Mouse (Mus musculus): ENCODE results near the gene Fyb.

The Fyb gene

GRCm38 (mm10) chr15:6600314-6600713 lies 77.7 kb downstream of the Fyb start:
- no peak for DNase-seq (ENCODE audit: low spot score)

GRCm38 (mm10) chr15:6601330-6601729 lies 78.7 kb downstream of the Fyb start:
- DNase-seq (ENCODE audit: low spot score), result no peak

DNA sequence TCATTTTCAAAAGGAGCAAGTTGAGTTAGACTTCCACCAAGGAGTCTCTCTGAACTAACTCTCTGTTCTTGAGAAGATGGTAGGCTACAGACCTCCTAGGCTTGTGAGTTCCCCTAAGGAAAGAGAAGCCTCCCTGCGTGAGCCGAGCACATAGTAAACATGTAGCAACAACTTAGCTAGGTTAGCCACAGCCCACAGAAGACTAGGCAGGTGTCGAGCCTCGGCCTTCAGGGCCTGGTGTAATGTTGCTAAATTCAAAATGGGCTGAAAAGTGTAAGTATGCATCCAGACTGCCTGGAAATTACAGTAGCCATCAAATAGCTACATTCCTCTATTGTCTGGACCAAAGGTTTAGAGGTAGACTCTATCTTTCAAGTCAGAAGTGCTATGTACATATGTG lies 79.3 kb downstream of the Fyb start:
- DNase-seq (ENCODE audit: low spot score), result no peak

- no peak for DNase-seq (ENCODE audit: low spot score)
Measured at GRCm38 (mm10) chr15:6610703-6611102, 88.0 kb downstream of the Fyb start.

GRCm38 (mm10) chr15:6612835-6613234 lies 90.2 kb downstream of the Fyb start:
- DNase-seq (ENCODE audit: low spot score), result no peak

DNA sequence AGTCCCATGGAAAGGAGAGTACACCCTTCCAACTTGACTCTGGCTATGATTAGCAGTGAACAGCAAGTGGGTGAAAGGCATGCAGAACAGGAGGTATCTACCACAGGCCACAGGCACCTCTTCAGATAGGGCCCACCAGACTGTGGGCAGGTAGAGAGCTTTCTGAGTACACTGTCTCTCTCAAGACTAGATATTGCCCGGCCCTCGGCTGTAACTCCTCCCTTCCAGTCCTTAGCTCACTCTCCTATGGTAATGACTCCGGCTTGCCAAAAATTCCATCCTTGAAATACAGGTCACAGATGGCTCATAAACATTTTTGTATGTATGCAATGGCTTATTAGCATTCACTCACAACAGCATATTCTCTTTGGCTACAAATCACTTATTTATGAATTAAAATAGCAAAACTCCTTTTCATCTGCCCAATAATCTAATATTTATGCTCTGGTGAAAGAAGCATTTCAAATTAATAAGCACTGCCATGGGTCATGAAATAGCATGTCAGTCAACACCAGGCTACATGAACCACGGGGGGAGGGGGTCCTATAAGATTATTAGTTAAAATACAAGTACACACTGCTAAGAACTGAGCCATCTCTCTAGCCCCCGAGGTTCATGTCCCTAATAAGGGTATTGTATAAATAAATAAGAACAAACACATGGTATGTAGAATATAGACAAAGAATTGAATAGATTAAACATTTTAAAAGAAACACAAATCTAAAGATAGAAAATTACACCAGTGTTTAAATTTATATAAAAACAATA lies 93.9 kb downstream of the Fyb start:
- no peak for DNase-seq (ENCODE audit: low spot score)

DNA sequence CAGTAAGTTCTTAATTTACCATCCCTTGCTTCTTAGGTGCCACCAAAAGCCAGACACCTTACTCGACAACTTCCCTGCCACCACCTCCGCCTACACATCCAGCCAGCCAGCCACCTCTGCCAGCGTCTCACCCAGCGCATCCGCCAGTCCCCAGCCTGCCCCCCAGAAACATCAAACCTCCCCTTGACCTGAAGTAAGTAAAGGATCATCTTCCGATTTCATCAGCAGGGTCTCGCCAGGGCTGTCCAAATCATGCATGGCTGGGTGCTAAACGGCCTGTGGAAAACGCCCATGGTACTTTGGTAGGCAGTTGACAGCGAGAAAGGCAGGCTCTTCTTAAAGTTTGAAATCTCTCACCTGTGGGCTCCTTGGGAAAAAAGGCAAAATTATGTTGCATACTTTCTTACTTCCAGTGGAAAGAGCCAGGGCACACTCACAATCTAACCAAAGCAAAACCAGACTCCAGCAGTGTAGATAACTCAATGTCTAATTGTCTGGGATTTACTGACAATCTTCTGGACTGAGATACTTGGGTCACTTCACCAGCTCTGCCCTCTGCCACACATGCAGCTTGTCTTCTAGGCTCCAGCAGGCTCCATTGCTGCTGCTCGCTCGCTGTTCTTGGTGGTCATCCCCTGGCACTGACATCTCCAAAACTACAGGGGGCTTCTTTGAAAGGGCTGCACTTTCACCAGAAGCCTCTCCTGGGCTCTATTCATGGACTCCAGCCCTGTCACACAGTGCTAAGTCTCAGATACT lies 97.1 kb downstream of the Fyb start:
- no peak for DNase-seq (ENCODE audit: low spot score)

GRCm38 (mm10) chr15:6622512-6622911 lies 99.9 kb downstream of the Fyb start:
- DNase-seq (ENCODE audit: low spot score), result peak; percentile 70

GRCm38 (mm10) chr15:6623529-6624228 lies 101.0 kb downstream of the Fyb start:
- DNase-seq (ENCODE audit: low spot score), result no peak

DNA sequence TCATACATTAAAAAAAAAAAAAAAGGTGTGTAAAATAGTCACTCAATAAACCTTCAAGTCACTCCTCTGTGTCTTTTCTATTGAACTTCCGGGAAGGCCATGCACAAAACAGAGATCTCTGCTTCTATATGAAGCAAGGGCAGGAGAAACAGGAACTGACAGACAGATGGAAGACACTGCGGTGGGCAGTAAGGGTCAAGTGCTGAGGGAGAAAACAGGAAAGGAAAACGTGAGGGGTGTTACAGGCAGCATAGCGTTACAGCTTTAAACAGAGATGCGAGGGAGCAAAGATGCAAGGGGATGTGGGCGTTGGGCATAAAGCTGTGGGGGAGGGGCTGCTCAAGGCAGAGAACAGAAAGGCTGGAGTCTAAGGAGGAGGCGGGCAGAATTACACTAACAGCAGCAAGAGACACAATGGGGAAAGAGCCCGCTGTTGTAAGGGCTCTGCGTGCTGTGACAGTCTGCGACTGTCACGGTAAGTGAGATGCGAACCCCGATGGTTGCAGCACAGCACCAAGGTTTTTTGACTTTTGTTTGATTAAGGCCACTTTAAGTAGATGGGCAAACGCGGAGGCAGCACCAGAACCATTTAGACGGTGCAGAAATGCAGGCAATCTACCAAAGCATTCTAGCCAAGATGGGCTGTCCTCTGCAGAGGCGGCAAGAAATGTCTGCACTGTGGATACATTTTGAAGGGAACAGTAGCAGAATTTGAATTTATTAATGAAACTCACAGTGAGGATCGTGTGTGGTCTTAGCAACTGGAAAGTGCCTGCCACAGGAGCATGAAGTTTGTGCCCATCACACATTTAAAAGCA lies 101.9 kb downstream of the Fyb start:
- DNase-seq (ENCODE audit: low spot score), result no peak

DNA sequence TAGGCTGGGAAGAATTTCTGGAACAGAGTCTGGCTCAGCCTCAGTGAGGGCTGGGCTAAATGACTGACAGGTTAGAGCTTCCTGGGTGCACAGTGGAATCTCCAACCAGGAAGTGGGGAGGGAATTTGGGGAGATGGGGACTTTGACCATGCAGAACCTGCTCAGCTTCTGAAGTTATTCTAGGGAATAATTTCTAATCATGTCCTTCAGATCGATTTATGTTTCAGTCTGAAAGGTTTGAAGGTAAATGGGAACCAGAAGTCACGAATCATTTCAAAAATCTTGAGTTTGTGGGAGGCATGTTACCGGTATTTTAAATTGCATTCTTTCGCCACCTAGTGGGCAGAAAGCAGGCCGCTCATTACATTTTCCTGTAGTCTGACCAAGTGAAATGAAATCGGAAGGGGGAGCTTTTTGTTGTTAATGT lies 103.0 kb downstream of the Fyb start:
- DNase-seq (ENCODE audit: low spot score), result peak; percentile 44

DNA sequence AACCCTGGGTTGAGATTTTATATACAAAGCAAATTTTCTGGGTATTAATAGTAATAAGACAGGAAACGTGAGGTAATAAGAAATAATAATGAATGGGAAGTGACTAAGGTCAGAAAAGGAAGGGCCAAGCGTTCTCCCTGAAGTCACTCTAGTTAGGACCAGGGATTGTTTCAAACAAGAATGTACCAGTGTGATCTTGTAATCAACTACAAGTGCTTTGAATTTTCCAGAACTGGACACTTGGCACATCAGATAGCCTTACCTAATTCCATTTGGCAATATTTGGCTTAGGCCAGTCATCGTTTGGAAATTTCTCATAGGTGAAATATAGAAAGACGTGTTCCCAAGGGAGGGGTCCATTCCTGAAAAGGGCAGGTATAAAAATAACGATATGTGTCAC lies 103.5 kb downstream of the Fyb start:
- DNase-seq (ENCODE audit: low spot score), result no peak

DNA sequence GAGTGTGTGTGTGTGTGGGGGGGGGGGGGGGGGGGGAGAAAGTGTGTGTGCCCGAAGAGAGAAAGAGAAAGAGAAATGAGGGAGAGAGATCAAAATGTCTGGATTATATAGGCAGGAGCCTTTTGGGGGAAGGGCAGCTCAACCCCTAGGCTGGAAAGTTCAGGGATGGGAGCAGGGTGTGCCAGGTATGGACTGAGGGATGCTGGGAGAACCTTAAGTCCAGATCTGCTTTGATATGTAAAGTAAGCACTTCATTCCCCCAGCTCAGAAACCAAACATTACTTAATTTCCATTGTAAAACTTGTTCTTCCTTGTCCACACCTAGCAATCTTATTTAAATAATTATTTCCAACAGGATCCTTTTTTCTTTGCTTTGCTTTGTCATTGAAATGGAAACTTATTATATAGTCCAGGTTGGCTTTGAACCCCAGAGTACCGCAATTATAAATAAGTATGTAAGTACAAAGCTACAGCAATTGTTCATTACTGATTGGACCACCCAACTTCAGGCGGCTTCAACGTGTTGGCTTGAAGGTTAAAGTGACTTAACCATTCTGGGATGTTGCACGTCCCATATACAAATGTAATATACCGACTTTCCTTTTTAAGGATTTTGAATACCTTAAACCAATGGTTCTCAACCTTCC lies 105.9 kb downstream of the Fyb start:
- DNase-seq (ENCODE audit: low spot score), result no peak

DNA sequence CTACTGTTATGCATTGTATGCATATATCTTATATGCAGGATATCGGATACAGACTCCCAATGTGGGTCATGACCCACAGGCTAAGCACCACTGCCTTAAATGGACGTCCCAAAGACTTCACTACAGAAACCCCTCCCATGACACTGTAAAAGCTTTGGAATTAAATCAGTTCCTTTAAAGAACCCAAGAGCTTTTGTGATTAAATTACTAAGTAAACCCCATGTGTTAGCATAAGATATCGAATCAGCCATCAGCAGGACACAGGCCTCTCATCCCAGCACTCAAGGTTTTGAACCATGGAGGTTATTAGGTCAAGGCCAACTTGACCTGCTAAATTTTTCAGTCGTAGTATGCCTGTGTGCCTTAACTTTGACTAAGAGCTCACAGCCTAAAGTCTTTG lies 106.5 kb downstream of the Fyb start:
- no peak for DNase-seq (ENCODE audit: low spot score)

- no peak for DNase-seq (ENCODE audit: low spot score)
Measured at GRCm38 (mm10) chr15:6635405-6635804, 112.8 kb downstream of the Fyb start.

GRCm38 (mm10) chr15:6642223-6642622 lies 119.6 kb downstream of the Fyb start:
- DNase-seq (ENCODE audit: low spot score), result no peak

- no peak for DNase-seq (ENCODE audit: low spot score)
Measured at GRCm38 (mm10) chr15:6645498-6645897, 122.8 kb downstream of the Fyb start.

DNA sequence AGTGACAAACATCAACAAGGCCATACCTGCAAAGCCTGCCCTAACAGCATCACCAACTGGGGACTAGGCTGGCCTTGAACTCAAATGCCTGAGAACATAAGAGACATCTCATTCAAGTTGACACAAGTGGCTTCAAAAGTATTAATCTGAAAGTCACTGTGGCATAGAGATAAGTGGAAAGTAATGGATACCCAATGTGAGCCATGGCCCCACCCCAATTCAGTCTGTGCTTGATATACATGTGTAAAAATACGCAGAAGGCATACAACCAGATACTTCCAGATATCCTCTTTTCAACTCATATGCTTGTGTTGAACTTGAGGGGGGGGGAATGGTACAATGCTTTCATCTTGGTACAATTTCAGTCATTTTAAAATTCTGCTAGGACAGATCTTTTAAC lies 124.4 kb downstream of the Fyb start:
- DNase-seq (ENCODE audit: low spot score), result no peak

DNA sequence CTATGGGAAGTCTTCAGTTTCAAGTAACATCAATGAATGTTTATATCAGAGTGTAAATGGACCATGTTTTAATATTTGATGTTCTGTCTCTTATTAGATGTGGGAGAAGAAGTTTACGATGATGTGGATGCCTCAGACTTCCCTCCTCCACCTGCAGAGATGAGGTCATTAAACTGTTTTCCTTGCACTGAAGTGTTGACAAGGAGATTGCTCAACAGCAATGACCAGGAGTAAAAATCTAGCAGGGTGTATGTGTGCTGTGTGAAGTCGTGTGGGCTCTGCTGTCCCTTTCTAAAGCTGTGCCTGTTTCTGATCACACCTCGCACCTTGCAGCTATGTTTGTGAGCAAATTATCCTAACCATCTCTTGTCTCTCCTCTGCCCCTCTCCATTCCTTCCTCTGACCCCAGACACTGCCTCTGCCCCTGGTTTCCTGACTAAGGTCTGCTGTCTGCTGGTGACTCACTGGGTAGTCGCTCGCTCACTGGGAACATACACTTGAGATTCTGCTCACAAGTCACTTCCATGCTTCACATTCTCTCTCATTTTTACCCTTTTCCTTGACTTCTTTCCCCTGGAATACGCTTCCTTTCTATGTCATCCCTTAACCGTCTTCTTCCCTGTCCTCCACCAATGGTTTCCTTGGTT lies 126.2 kb downstream of the Fyb start:
- DNase-seq (ENCODE audit: low spot score), result no peak

GRCm38 (mm10) chr15:6653046-6653445 lies 130.4 kb downstream of the Fyb start:
- no peak for DNase-seq (ENCODE audit: low spot score)

DNA sequence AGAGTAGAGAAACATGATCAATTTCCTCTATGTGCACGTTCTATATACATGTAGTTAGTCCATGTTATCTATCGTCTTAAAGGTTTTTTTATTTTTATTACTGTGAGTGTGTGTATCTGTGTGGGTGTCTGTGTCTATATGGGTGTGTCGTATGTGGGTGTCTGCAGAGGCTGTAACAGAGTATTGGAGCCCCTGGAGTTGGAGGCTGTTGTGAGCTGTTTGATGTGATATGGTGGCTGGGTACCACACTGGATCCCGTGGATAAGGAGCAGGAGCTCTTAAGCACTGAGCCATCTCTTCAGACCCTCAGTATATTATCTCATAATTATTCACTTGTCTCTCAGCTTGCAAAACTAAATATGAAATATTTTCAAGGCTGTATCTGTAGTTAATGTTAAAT lies 135.4 kb downstream of the Fyb start:
- no peak for DNase-seq (ENCODE audit: low spot score)

All from MN1 (cell line).